Mouse (Mus musculus): ENCODE results near the gene Lars2. TPM values are rescaled to one million over a fixed set of nuclear protein-coding genes. Genes with fewer than 3 reads are reported as not detected.

Gene Lars2
- polyA plus RNA-seq, 2 experiments from 2014 or later = 631 to 1,180 TPM

DNA sequence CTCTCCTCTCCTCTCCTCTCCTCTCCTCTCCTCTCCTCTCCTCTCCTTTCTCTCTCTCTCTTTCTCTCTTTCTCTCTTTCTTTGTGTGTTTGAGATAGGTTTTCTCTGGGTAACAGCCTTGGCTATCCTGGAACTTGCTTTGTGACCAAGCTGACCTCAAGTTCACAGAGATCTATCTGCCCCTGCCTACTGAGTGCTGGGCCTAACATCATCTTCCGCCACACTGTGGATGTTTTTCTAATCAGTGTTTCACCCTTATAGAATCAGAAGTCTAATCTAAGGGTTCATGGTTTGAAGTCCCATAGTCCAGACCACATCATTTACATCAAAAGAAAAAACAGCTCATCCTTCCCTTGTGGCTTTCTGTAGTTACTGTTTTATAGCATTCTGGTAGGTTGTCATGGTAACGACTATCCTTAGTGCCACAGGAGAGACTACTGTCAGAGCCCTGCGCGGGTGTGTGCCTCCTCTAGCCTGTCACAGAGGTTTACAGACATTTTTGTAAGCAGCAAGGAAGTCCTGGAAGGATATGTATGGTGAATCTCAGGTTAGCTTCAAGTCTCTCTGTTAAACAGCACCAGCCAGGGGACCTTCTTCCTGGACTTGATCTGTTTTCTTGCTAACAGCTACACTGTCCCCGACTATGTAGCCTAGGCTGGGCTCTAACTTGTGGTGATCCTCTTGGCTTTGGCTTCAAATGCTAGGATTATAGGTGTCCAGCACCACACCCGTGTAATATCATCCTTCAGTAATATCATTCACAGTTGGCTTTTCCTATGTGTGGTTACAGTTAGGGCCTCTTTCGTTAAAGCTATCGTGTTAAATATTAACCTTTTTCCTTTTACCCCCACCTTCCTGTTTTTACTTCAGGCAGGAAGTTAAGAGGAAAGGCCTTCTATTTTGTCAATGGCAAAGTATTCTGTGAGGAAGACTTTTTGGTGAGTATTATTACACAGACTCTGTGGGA, 143.2 kb downstream of the Lars2 start:
- ATAC-seq = peak; percentile 97

- no peak for ATAC-seq
Measured at GRCm38 (mm10) chr9:123510926-123511325, 144.2 kb downstream of the Lars2 start.

Other genes starting within 250 kb of the Lars2 start
- not detected for gene Clec3b, start 216.0 kb upstream of the Lars2 start, polyA plus RNA-seq (2017; shearing (Covaris generic))
- gene Cdcp1, start 150.9 kb upstream of the Lars2 start, polyA plus RNA-seq (2017; shearing (Covaris generic)) = under 1 TPM; 0.57 to 0.97 TPM
- gene Tmem158, start 106.2 kb upstream of the Lars2 start, polyA plus RNA-seq (2017; shearing (Covaris generic)) = 1 to 10 TPM in 1 of 2 experiments, under 1 TPM in 1; 0.46 to 1.2 TPM
- gene Limd1, start 111.8 kb downstream of the Lars2 start, polyA plus RNA-seq (2017; shearing (Covaris generic)) = 10 to 100 TPM; 31.3 to 38.7 TPM
- 10 to 100 TPM; 45.6 to 59.3 TPM for gene Sacm1l, start 162.8 kb downstream of the Lars2 start, polyA plus RNA-seq (2017; shearing (Covaris generic))